Mouse (Mus musculus): ENCODE data around the gene Sbno1. TPM values are rescaled to one million over a fixed set of nuclear protein-coding genes. Genes with fewer than 3 reads are reported as not detected.
"Not testable (repeated sequence)": the region's sequence is repeated elsewhere in the genome, so short reads cannot be mapped to it uniquely, and the experiment has no call there.

The Sbno1 gene
- polyA plus RNA-seq, 1 experiment from 2014 or later = 90.3 TPM

GRCm38 (mm10) chr5:124354574-124355424, 71.0 kb downstream of the Sbno1 start:
- Histone ChIP-seq H3K4me3 (peak overlapping the region; percentile 99), H3K4me1 (peaks cover 38% of the 10 kb centered on the region), H3K36me3 (peaks cover 19% of the 10 kb centered on the region), H3K27ac (replicated peaks) (peak overlapping the region; percentile 100), H3K9me3 (replicated peaks) (no peaks in the 10 kb centered on the region), H3K27me3 (ENCODE audit: low read depth, poor library complexity, severe bottlenecking) (no peaks in the 10 kb centered on the region)
- peak; percentile 64 for DNase-seq (ENCODE audit: low spot score)
- under 1% methylated on average over 36 of the region's 60 CpGs for WGBS

GRCm38 (mm10) chr5:124353726-124354547, 71.9 kb downstream of the Sbno1 start:
- peaks cover 47% of the 10 kb centered on the region for H3K4me1 ChIP-seq
- under 1% methylated on average over 83 of the region's 132 CpGs for WGBS
- DNase-seq (ENCODE audit: low spot score) = peak; percentile 72
- peak overlapping the region; percentile 99 for H3K4me3 ChIP-seq
- H3K27ac ChIP-seq (replicated peaks) = peak overlapping the region; percentile 100
- H3K36me3 ChIP-seq = peaks cover 28% of the 10 kb centered on the region
- no peaks in the 10 kb centered on the region for H3K27me3 ChIP-seq (ENCODE audit: low read depth, poor library complexity, severe bottlenecking)
- no peaks in the 10 kb centered on the region for H3K9me3 ChIP-seq (replicated peaks)

- WGBS = under 1% methylated on average over 32 of the region's 32 CpGs
- Histone ChIP-seq H3K4me3 (peak overlapping the region; percentile 99), H3K27me3 (ENCODE audit: low read depth, poor library complexity, severe bottlenecking) (no peaks in the 10 kb centered on the region), H3K36me3 (peaks cover 36% of the 10 kb centered on the region), H3K27ac (replicated peaks) (peak overlapping the region; percentile 100), H3K9me3 (replicated peaks) (no peaks in the 10 kb centered on the region), H3K4me1 (peaks cover 47% of the 10 kb centered on the region)
- DNase-seq (ENCODE audit: low spot score) = peak; percentile 63
Measured at GRCm38 (mm10) chr5:124353011-124353725, 72.6 kb downstream of the Sbno1 start.

- H3K4me3 ChIP-seq = peak overlapping the region; percentile 99
- H3K27me3 ChIP-seq (ENCODE audit: low read depth, poor library complexity, severe bottlenecking) = no peaks in the 10 kb centered on the region
- DNase-seq (ENCODE audit: low spot score) = peak; percentile 93
- peak overlapping the region; percentile 100 for H3K27ac ChIP-seq (replicated peaks)
- WGBS = under 1% methylated on average over 30 of the region's 30 CpGs
- H3K4me1 ChIP-seq = peaks cover 47% of the 10 kb centered on the region
- no peaks in the 10 kb centered on the region for H3K9me3 ChIP-seq (replicated peaks)
- H3K36me3 ChIP-seq = peaks cover 43% of the 10 kb centered on the region
Measured at GRCm38 (mm10) chr5:124352141-124352920, 73.5 kb downstream of the Sbno1 start.

GRCm38 (mm10) chr5:124351604-124352003, 74.2 kb downstream of the Sbno1 start:
- Histone ChIP-seq H3K4me1 (peaks cover 44% of the 10 kb centered on the region), H3K27ac (replicated peaks) (peak overlapping the region; percentile 100), H3K36me3 (peaks cover 50% of the 10 kb centered on the region), H3K4me3 (peak overlapping the region; percentile 99), H3K27me3 (ENCODE audit: low read depth, poor library complexity, severe bottlenecking) (no peaks in the 10 kb centered on the region), H3K9me3 (replicated peaks) (no peaks in the 10 kb centered on the region)
- DNase-seq (ENCODE audit: low spot score) = peak; percentile 36
- 64% methylated on average over 3 of the region's 3 CpGs for WGBS

- peaks cover 55% of the 10 kb centered on the region for H3K36me3 ChIP-seq
- H3K27ac ChIP-seq (replicated peaks) = peak overlapping the region; percentile 100
- DNase-seq (ENCODE audit: low spot score) = peak; percentile 74
- 34% methylated on average over 7 of the region's 7 CpGs for WGBS
- H3K4me3 ChIP-seq = peak overlapping the region; percentile 99
- H3K9me3 ChIP-seq (replicated peaks) = no peaks in the 10 kb centered on the region
- peaks cover 41% of the 10 kb centered on the region for H3K4me1 ChIP-seq
- no peaks in the 10 kb centered on the region for H3K27me3 ChIP-seq (ENCODE audit: low read depth, poor library complexity, severe bottlenecking)
Measured at GRCm38 (mm10) chr5:124351111-124351560, 74.7 kb downstream of the Sbno1 start.

- peaks cover 37% of the 10 kb centered on the region for H3K4me1 ChIP-seq
- H3K27ac ChIP-seq (replicated peaks) = peak overlapping the region; percentile 100
- 83% methylated on average over 2 of the region's 2 CpGs for WGBS
- no peak for DNase-seq (ENCODE audit: low spot score)
- no peaks in the 10 kb centered on the region for H3K9me3 ChIP-seq (replicated peaks)
- peaks cover 58% of the 10 kb centered on the region for H3K36me3 ChIP-seq
- peak overlapping the region; percentile 99 for H3K4me3 ChIP-seq
- H3K27me3 ChIP-seq (ENCODE audit: low read depth, poor library complexity, severe bottlenecking) = no peaks in the 10 kb centered on the region
Measured at GRCm38 (mm10) chr5:124350350-124350749, 75.5 kb downstream of the Sbno1 start.

- peak overlapping the region; percentile 100; the same call in 1 of the 2 replicates for H3K27ac ChIP-seq (replicated peaks)
Measured at GRCm38 (mm10) chr5:124349196-124349595, 76.6 kb downstream of the Sbno1 start.

GRCm38 (mm10) chr5:124342897-124343296, 82.9 kb downstream of the Sbno1 start:
- DNase-seq (ENCODE audit: low spot score) = no peak
- H3K4me3 ChIP-seq = no peak overlapping the region
- WGBS = 90% methylated on average over 8 of the region's 8 CpGs
- H3K27me3 ChIP-seq (ENCODE audit: low read depth, poor library complexity, severe bottlenecking) = no peaks in the 10 kb centered on the region
- H3K36me3 ChIP-seq = peaks cover 71% of the 10 kb centered on the region
- 0 out of 2 replicates have a peak, but pooled peaks cover 7% of the 10 kb centered on the region for H3K4me1 ChIP-seq
- H3K27ac ChIP-seq (replicated peaks) = no peak overlapping the region
- no peaks in the 10 kb centered on the region for H3K9me3 ChIP-seq (replicated peaks)

More at GRCm38 (mm10) chr5:124349196-124349595, 76.6 kb downstream of the Sbno1 start:
- Histone ChIP-seq H3K4me3 (peak overlapping the region; percentile 17), H3K36me3 (peaks cover 69% of the 10 kb centered on the region), H3K4me1 (peaks cover 34% of the 10 kb centered on the region), H3K27me3 (ENCODE audit: low read depth, poor library complexity, severe bottlenecking) (no peaks in the 10 kb centered on the region), H3K9me3 (replicated peaks) (no peaks in the 10 kb centered on the region)
- DNase-seq (ENCODE audit: low spot score) = no peak
- WGBS = 95% methylated on average over 17 of the region's 17 CpGs

GRCm38 (mm10) chr5:124341753-124342339, 84.0 kb downstream of the Sbno1 start:
- H3K27me3 ChIP-seq (ENCODE audit: low read depth, poor library complexity, severe bottlenecking); H3K9me3 ChIP-seq (replicated peaks); H3K4me3 ChIP-seq; DNase-seq (ENCODE audit: low spot score); H3K27ac ChIP-seq (replicated peaks): not testable (repeated sequence)
- Histone ChIP-seq H3K36me3 (peaks cover 62% of the 10 kb centered on the region), H3K4me1 (peaks cover 12% of the 10 kb centered on the region)
- WGBS = 81% methylated on average over 6 of the region's 6 CpGs

- H3K27me3 ChIP-seq (ENCODE audit: low read depth, poor library complexity, severe bottlenecking) = no peaks in the 10 kb centered on the region
- no peaks in the 10 kb centered on the region for H3K9me3 ChIP-seq (replicated peaks)
- 89% methylated on average over 8 of the region's 8 CpGs for WGBS
- H3K4me3 ChIP-seq = no peak overlapping the region
- DNase-seq (ENCODE audit: low spot score) = no peak
- H3K36me3 ChIP-seq = peaks cover 36% of the 10 kb centered on the region
- peaks cover 23% of the 10 kb centered on the region for H3K4me1 ChIP-seq
- H3K27ac ChIP-seq (replicated peaks) = 0 out of 2 replicates have a peak overlapping the region, but pooled peaks have one; percentile 46
Measured at GRCm38 (mm10) chr5:124338791-124339190, 87.0 kb downstream of the Sbno1 start.

All from midbrain, embryonic 10.5 days (tissue).